Mouse (Mus musculus): ENCODE results near the gene Bloc1s1. TPM values are rescaled to one million over a fixed set of nuclear protein-coding genes. Genes with fewer than 3 reads are reported as not detected.
A peak's percentile ranks its signal among the peaks of the same experiment; 100 is the strongest.

Bloc1s1 gene
- polyA plus RNA-seq, 1 experiment: 44.5 TPM

DNA sequence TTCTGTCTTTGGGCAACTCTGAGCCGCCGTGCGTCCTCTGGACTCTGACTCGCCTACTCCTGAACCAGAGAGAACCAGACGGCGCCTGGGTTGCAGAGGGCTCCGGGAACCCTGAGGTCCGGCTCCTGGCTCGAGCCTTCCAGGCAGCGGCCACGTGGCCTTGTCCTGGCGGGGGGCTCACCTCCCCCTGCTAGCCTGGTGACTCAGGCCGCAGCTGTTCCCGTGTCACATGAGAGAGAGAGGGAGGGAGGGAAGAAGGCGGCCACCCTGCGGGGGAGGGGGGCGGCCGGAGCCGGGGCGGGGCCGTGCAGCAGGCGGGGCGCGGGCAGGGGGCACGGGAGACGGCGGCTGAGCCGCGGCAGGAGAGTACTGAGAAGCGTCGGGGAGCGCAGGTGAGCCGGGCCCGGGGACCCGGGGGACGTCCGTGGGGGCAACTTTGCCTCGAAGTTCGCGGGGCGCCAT is 14.2 kb downstream of the Bloc1s1 start:
- Histone ChIP-seq H3K27me3 (ENCODE audit: control insufficient read depth, insufficient read depth, low read length, poor library complexity, severe bottlenecking) (no peaks in the 10 kb centered on the region), H3K4me3 (ENCODE audit: low read depth, low read length) (peak overlapping the region; percentile 90), H3K4me1 (ENCODE audit: control insufficient read depth, insufficient read depth, low read length) (peaks cover 1% of the 10 kb centered on the region), H3K36me3 (ENCODE audit: control insufficient read depth, insufficient read depth, low read length, poor library complexity, severe bottlenecking) (no peaks in the 10 kb centered on the region; the same call in none of the 2 replicates), H3K27ac (ENCODE audit: insufficient read depth, low read length) (peak overlapping the region; percentile 4; the same call in 1 of the 2 replicates), H3K9me3 (replicated peaks; ENCODE audit: control insufficient read depth, insufficient read depth, low read length, poor library complexity, severe bottlenecking) (no peaks in the 10 kb centered on the region), H3K9ac (ENCODE audit: low read depth, poor library complexity, severe bottlenecking) (peak overlapping the region; percentile 95)
- no peak for TF ChIP-seq CTCF (IDR thresholded peaks at IDR 0.05; ENCODE audit: low read depth, low read length)
- TF ChIP-seq EP300 (IDR thresholded peaks at IDR 0.05; ENCODE audit: insufficient read depth, low read depth, low read length): peak; percentile 92
- TF ChIP-seq POLR2A (IDR thresholded peaks at IDR 0.05; ENCODE audit: insufficient read depth, low read length): no peak

DNA sequence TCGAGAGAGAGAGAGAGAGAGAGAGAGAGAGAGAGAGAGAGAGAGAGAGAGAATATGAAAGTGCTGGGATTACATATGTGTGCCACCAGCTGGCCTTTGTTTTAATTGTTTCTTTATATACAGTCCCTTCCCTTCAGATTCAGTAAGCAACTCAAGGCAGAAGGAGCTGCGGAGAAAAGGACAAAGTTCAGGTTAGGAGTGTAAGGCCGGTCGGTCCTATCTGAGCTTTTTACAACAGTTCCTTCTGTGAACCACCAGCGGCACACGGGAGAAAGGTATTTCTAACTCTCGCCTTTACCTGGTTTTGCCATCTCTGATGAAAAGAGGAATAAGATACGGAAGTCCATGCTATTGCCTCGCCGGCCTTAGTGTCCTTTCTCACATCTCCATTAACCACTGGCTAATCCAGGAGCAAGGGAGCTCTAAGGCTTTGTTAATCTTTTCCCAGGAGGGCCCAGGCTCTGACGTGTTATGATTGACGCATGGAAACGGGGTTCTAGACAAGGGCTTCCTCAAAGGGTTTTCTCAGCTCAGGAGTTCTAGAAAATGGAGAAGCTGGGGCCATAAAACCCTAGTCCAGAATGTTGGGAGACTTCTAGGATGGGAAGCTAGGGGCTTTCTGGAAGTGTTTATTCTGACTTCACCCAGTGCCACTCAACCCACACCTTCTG is 14.9 kb downstream of the Bloc1s1 start:
- peak overlapping the region; percentile 4; the same call in 1 of the 2 replicates for H3K27ac ChIP-seq (ENCODE audit: insufficient read depth, low read length)
- peak overlapping the region; percentile 95 for H3K9ac ChIP-seq (ENCODE audit: low read depth, poor library complexity, severe bottlenecking)
- H3K9me3 ChIP-seq (replicated peaks; ENCODE audit: control insufficient read depth, insufficient read depth, low read length, poor library complexity, severe bottlenecking): no peaks in the 10 kb centered on the region
- peaks cover 1% of the 10 kb centered on the region for H3K4me1 ChIP-seq (ENCODE audit: control insufficient read depth, insufficient read depth, low read length)
- no peaks in the 10 kb centered on the region; the same call in none of the 2 replicates for H3K36me3 ChIP-seq (ENCODE audit: control insufficient read depth, insufficient read depth, low read length, poor library complexity, severe bottlenecking)
- TF ChIP-seq EP300 (IDR thresholded peaks at IDR 0.05; ENCODE audit: insufficient read depth, low read depth, low read length) (no peak), CTCF (IDR thresholded peaks at IDR 0.05; ENCODE audit: low read depth, low read length) (no peak), POLR2A (IDR thresholded peaks at IDR 0.05; ENCODE audit: insufficient read depth, low read length) (no peak)
- H3K27me3 ChIP-seq (ENCODE audit: control insufficient read depth, insufficient read depth, low read length, poor library complexity, severe bottlenecking): no peaks in the 10 kb centered on the region
- peak overlapping the region; percentile 45 for H3K4me3 ChIP-seq (ENCODE audit: low read depth, low read length)

DNA sequence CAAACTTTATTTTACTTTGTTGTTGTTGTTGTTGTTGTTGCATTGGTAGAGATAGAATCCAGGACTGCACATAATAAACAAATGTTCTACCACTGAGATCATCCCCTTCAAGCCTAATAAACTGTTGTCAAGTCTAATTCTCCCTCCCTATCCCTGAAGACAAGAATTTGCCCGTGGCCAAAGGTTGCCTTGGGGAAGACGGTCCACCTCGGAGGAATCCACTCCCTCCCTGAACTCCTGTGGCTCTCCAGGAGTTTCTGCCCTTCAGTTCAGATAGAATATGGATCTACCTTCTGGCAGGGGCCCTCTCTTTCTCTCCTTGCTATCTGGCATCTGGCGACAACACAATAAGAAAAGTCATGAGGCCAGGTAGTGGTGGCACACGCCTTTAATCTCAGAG is 19.0 kb downstream of the Bloc1s1 start:
- Histone ChIP-seq H3K4me3 (ENCODE audit: low read depth, low read length) (no peak overlapping the region), H3K4me1 (ENCODE audit: control insufficient read depth, insufficient read depth, low read length) (peaks cover 2% of the 10 kb centered on the region), H3K9me3 (replicated peaks; ENCODE audit: control insufficient read depth, insufficient read depth, low read length, poor library complexity, severe bottlenecking) (no peaks in the 10 kb centered on the region), H3K27ac (ENCODE audit: insufficient read depth, low read length) (no peak overlapping the region), H3K27me3 (ENCODE audit: control insufficient read depth, insufficient read depth, low read length, poor library complexity, severe bottlenecking) (no peaks in the 10 kb centered on the region), H3K9ac (ENCODE audit: low read depth, poor library complexity, severe bottlenecking) (no peak overlapping the region), H3K36me3 (ENCODE audit: control insufficient read depth, insufficient read depth, low read length, poor library complexity, severe bottlenecking) (no peaks in the 10 kb centered on the region)
- TF ChIP-seq CTCF (IDR thresholded peaks at IDR 0.05; ENCODE audit: low read depth, low read length) (no peak), POLR2A (IDR thresholded peaks at IDR 0.05; ENCODE audit: insufficient read depth, low read length) (no peak), EP300 (IDR thresholded peaks at IDR 0.05; ENCODE audit: insufficient read depth, low read depth, low read length) (no peak)

GRCm38 (mm10) chr10:128902409-128902988 is 21.3 kb downstream of the Bloc1s1 start:
- Histone ChIP-seq H3K4me1 (ENCODE audit: control insufficient read depth, insufficient read depth, low read length) (peaks cover 2% of the 10 kb centered on the region), H3K4me3 (ENCODE audit: low read depth, low read length) (no peak overlapping the region), H3K27me3 (ENCODE audit: control insufficient read depth, insufficient read depth, low read length, poor library complexity, severe bottlenecking) (no peaks in the 10 kb centered on the region), H3K36me3 (ENCODE audit: control insufficient read depth, insufficient read depth, low read length, poor library complexity, severe bottlenecking) (no peaks in the 10 kb centered on the region), H3K9ac (ENCODE audit: low read depth, poor library complexity, severe bottlenecking) (no peak overlapping the region), H3K9me3 (replicated peaks; ENCODE audit: control insufficient read depth, insufficient read depth, low read length, poor library complexity, severe bottlenecking) (no peaks in the 10 kb centered on the region), H3K27ac (ENCODE audit: insufficient read depth, low read length) (0 out of 2 replicates have a peak overlapping the region, but pooled peaks have one; percentile 1)
- TF ChIP-seq EP300 (IDR thresholded peaks at IDR 0.05; ENCODE audit: insufficient read depth, low read depth, low read length): no peak
- TF ChIP-seq CTCF (IDR thresholded peaks at IDR 0.05; ENCODE audit: low read depth, low read length): no peak
- no peak for TF ChIP-seq POLR2A (IDR thresholded peaks at IDR 0.05; ENCODE audit: insufficient read depth, low read length)

GRCm38 (mm10) chr10:128901409-128901808 is 22.4 kb downstream of the Bloc1s1 start:
- peaks cover 2% of the 10 kb centered on the region for H3K4me1 ChIP-seq (ENCODE audit: control insufficient read depth, insufficient read depth, low read length)
- H3K27me3 ChIP-seq (ENCODE audit: control insufficient read depth, insufficient read depth, low read length, poor library complexity, severe bottlenecking): no peaks in the 10 kb centered on the region; the same call in 1 of the 2 replicates
- TF ChIP-seq CTCF (IDR thresholded peaks at IDR 0.05; ENCODE audit: low read depth, low read length): no peak
- TF ChIP-seq EP300 (IDR thresholded peaks at IDR 0.05; ENCODE audit: insufficient read depth, low read depth, low read length): no peak
- TF ChIP-seq POLR2A (IDR thresholded peaks at IDR 0.05; ENCODE audit: insufficient read depth, low read length): no peak
- no peak overlapping the region for H3K4me3 ChIP-seq (ENCODE audit: low read depth, low read length)
- H3K9me3 ChIP-seq (replicated peaks; ENCODE audit: control insufficient read depth, insufficient read depth, low read length, poor library complexity, severe bottlenecking): no peaks in the 10 kb centered on the region
- no peak overlapping the region for H3K9ac ChIP-seq (ENCODE audit: low read depth, poor library complexity, severe bottlenecking)
- H3K27ac ChIP-seq (ENCODE audit: insufficient read depth, low read length): peak overlapping the region; percentile 70
- no peaks in the 10 kb centered on the region for H3K36me3 ChIP-seq (ENCODE audit: control insufficient read depth, insufficient read depth, low read length, poor library complexity, severe bottlenecking)

DNA sequence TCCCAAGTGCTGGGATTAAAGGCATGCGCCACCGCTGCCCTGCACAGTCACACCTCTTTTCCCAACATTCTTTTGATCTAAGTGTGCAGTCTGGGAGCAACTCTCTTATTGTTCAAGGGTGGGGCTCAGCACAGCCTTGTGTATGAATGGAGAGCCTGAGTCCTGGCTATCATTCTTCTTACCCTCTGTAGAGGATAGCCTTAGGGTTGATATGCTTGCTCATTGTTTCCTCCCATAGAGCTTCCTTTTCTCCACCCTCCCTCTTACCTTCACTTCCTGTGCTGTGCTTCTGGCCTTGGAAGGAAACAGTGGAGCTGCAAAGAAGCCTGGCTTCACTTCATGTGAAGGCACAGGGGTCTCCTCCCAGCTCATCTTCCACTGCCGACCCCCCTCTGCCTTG is 23.1 kb downstream of the Bloc1s1 start, which contains the start of gene Cd63:
TSS of gene Cd63 (plus strand) at position 292 of the 400 bp plus-strand sequence.
- Histone ChIP-seq H3K4me3 (ENCODE audit: low read depth, low read length) (peak within 1 kb of the TSS; percentile 15), H3K9me3 (replicated peaks; ENCODE audit: control insufficient read depth, insufficient read depth, low read length, poor library complexity, severe bottlenecking) (no peaks in the 10 kb centered on the region), H3K27me3 (ENCODE audit: control insufficient read depth, insufficient read depth, low read length, poor library complexity, severe bottlenecking) (no peaks in the 10 kb centered on the region; the same call in 1 of the 2 replicates), H3K36me3 (ENCODE audit: control insufficient read depth, insufficient read depth, low read length, poor library complexity, severe bottlenecking) (no peaks in the 10 kb centered on the region), H3K27ac (ENCODE audit: insufficient read depth, low read length) (peak within 1 kb of the TSS; percentile 70), H3K9ac (ENCODE audit: low read depth, poor library complexity, severe bottlenecking) (peak within 1 kb of the TSS; percentile 11; the same call in 1 of the 2 replicates), H3K4me1 (ENCODE audit: control insufficient read depth, insufficient read depth, low read length) (peaks cover 5% of the 10 kb centered on the region)
- TF ChIP-seq CTCF (IDR thresholded peaks at IDR 0.05; ENCODE audit: low read depth, low read length) (no peak), POLR2A (IDR thresholded peaks at IDR 0.05; ENCODE audit: insufficient read depth, low read length) (no peak), EP300 (IDR thresholded peaks at IDR 0.05; ENCODE audit: insufficient read depth, low read depth, low read length) (0 out of 2 replicates have a peak, but pooled peaks have one; percentile 27)
